Mouse (Mus musculus): ENCODE measurements around the gene Fam178b. TPM values are rescaled to one million over a fixed set of nuclear protein-coding genes. Genes with fewer than 3 reads are reported as not detected.

Gene Fam178b
- total RNA-seq (2014; rRNA removed) (not detected in 2 replicates), polyA plus RNA-seq (2015; fragmentation: Nextera tagmentation; extraction: Ambion mirVana) (0.20 and 0.32 TPM in 2 replicates)

DNA sequence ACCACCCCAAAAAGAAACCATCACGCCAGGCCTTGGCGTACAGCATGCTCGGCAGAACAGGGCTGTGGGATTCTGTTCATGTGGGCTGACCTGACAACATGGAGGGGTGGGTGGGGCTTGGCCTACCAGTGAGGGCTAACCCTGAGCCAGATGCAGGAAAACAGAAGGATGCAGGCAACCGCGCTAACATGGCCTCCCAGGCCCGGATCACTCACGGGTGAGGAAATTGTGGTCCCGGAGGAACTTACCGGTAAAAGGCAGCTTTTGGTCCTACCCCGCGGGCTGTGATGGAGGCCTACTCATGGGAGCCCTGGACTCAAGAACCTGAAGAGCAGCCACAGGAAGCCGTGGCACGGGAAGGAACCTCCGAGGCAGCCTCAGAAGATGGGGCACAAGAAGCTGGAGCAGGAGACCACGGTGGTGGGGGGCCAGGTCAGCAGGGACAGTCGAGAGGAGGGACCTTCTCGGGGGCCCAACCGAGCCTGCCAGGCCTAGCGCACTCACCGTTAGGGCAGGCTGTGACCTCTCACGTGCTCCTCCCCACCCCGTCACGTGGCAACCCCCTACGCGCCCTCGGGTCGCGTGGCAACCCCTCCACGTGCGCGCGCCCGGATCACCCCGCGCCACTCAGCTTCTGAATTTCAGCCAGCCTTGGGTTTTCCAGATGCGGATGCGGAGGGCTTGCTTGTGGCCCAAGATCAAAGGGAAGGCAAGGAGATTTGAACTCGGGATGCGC lies at the start of gene Fam178b:
Gene Fam178b (minus strand): TSS at position 564 of the 736 bp plus-strand sequence.
- H3K4me3 ChIP-seq (ENCODE audit: low read depth, low read length) = no peak within 1 kb of the TSS
- ATAC-seq (ENCODE audit: low FRiP score) (no peak), DNase-seq (ENCODE audit: low spot score) (no peak)
- no peaks in the 10 kb centered on the region for H3K36me3 ChIP-seq (ENCODE audit: insufficient read depth, low read length)
- no peak within 1 kb of the TSS for H3K9ac ChIP-seq (replicated peaks; ENCODE audit: low read length, poor library complexity, severe bottlenecking)
- no peak within 1 kb of the TSS for H3K27ac ChIP-seq (ENCODE audit: low read depth, low read length)
- 94% methylated on average over 39 of the region's 39 CpGs for WGBS
- H3K4me1 ChIP-seq (ENCODE audit: insufficient read depth, low read length) = no peaks in the 10 kb centered on the region
- H3K9me3 ChIP-seq (ENCODE audit: low read length) = no peaks in the 10 kb centered on the region
- no peaks in the 10 kb centered on the region for H3K27me3 ChIP-seq (ENCODE audit: insufficient read depth, low read length)
- TF ChIP-seq CTCF (IDR thresholded peaks at IDR 0.05) = no peak
- H3K4me2 ChIP-seq (ENCODE audit: low read depth, low read length, poor library complexity, severe bottlenecking) = no peak within 1 kb of the TSS

DNA sequence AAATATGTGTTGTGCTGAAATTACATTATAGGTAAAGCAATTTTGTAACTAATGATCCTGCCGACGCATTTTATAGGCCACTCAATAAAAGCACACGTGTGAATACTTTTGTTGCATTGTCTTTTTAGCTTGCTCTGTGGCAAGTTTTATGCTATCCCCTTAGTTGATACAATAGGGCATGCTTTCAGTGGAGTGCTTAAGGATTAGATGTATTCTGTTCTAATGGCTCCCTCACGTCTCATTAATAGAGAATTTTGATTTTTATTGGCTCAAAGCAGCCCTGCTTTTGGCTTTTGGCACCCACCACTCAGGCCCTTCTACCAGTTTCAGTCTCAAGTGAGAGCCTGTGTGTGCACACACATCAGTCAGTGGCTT lies 41.1 kb upstream of the Fam178b start:
- no peak for TF ChIP-seq CTCF (IDR thresholded peaks at IDR 0.05)
- H3K4me2 ChIP-seq (ENCODE audit: low read depth, low read length, poor library complexity, severe bottlenecking) = no peak overlapping the region
- no peaks in the 10 kb centered on the region for H3K36me3 ChIP-seq (ENCODE audit: insufficient read depth, low read length)
- no peaks in the 10 kb centered on the region for H3K27me3 ChIP-seq (ENCODE audit: insufficient read depth, low read length)
- DNase-seq (ENCODE audit: low spot score) = no peak
- H3K4me1 ChIP-seq (ENCODE audit: insufficient read depth, low read length) = no peaks in the 10 kb centered on the region
- no peak overlapping the region for H3K4me3 ChIP-seq (ENCODE audit: low read depth, low read length)
- no peak overlapping the region for H3K27ac ChIP-seq (ENCODE audit: low read depth, low read length)
- no peaks in the 10 kb centered on the region for H3K9me3 ChIP-seq (ENCODE audit: low read length)
- no peak for ATAC-seq (ENCODE audit: low FRiP score)
- H3K9ac ChIP-seq (replicated peaks; ENCODE audit: low read length, poor library complexity, severe bottlenecking) = no peak overlapping the region
- 74% methylated on average over 4 of the region's 4 CpGs for WGBS

DNA sequence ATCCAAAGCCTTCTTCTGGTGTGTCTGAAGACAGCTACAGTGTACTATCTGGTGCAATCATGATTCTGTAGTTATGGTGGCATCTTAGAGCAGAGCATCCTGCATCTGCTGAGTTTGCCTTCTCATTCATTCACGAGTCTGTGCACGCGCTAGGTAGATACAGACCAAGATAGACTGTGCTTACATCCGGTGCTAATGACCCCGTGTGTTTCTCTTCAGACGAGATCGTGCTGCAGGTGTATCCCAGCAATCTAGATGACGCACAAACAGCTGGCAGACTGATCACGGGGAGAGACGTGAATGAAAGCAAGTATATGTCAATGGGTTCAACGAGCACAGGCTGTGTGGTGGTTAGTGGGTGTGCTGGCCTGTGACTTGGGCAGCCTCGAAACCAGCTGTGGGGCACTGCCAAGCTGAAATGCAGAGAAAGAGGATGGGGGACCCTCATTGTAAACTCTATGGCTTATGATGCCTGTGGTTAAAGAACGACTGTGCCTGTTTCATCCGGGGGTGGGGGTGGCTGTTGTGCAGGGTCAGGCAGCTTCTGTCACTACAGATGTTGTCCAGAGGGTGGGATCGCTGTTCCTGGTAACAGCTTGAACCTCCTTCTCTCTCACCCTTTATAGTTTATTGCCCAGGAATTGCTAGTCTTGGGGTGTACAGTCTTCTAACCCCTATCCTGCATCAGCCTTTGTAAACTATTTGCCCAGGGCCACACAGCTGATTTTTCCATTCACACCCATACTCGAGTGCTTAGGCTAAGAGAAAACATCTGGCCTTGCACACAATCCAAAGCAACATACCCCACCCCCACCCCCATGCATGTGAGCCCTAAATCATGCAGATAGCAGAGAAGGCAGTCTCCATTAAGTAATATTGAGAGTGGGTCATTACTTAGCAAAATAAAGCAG lies 40.4 kb upstream of the Fam178b start:
- H3K27ac ChIP-seq (ENCODE audit: low read depth, low read length) = no peak overlapping the region
- TF ChIP-seq CTCF (IDR thresholded peaks at IDR 0.05) = no peak
- H3K4me3 ChIP-seq (ENCODE audit: low read depth, low read length) = no peak overlapping the region
- H3K4me2 ChIP-seq (ENCODE audit: low read depth, low read length, poor library complexity, severe bottlenecking) = no peak overlapping the region
- H3K27me3 ChIP-seq (ENCODE audit: insufficient read depth, low read length) = no peaks in the 10 kb centered on the region
- no peak overlapping the region for H3K9ac ChIP-seq (replicated peaks; ENCODE audit: low read length, poor library complexity, severe bottlenecking)
- H3K36me3 ChIP-seq (ENCODE audit: insufficient read depth, low read length) = no peaks in the 10 kb centered on the region
- ATAC-seq (ENCODE audit: low FRiP score) (no peak), DNase-seq (ENCODE audit: low spot score) (no peak)
- no peaks in the 10 kb centered on the region for H3K4me1 ChIP-seq (ENCODE audit: insufficient read depth, low read length)
- H3K9me3 ChIP-seq (ENCODE audit: low read length) = no peaks in the 10 kb centered on the region
- WGBS = 85% methylated on average over 16 of the region's 16 CpGs

DNA sequence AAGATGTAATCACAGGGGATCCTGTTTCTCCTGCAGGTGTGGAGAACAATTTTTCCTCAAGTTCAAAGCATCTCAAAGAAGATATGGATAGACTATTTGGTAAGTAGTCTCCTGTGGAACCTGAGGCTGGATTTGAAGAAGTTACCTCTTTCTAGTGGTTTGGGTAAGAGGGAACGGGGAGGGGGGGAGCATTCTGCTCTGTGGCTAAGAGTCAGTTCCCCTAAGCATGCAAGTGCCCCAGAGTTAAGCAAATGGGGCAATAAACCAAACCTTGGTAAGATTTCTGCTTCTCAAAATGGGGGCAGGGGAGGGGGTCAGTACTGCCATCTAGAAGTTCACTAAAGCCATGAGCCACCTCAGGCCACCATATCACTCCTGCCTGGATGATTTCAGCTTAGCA lies 35.8 kb upstream of the Fam178b start:
- WGBS = 78% methylated on average over 1 of the region's 1 CpGs
- H3K27ac ChIP-seq (ENCODE audit: low read depth, low read length) = no peak overlapping the region
- no peaks in the 10 kb centered on the region for H3K36me3 ChIP-seq (ENCODE audit: insufficient read depth, low read length)
- no peak overlapping the region for H3K4me2 ChIP-seq (ENCODE audit: low read depth, low read length, poor library complexity, severe bottlenecking)
- H3K4me1 ChIP-seq (ENCODE audit: insufficient read depth, low read length) = no peaks in the 10 kb centered on the region
- no peaks in the 10 kb centered on the region for H3K27me3 ChIP-seq (ENCODE audit: insufficient read depth, low read length)
- no peaks in the 10 kb centered on the region for H3K9me3 ChIP-seq (ENCODE audit: low read length)
- TF ChIP-seq CTCF (IDR thresholded peaks at IDR 0.05) = no peak
- no peak overlapping the region for H3K9ac ChIP-seq (replicated peaks; ENCODE audit: low read length, poor library complexity, severe bottlenecking)
- ATAC-seq (ENCODE audit: low FRiP score) (no peak), DNase-seq (ENCODE audit: low spot score) (no peak)
- no peak overlapping the region for H3K4me3 ChIP-seq (ENCODE audit: low read depth, low read length)

DNA sequence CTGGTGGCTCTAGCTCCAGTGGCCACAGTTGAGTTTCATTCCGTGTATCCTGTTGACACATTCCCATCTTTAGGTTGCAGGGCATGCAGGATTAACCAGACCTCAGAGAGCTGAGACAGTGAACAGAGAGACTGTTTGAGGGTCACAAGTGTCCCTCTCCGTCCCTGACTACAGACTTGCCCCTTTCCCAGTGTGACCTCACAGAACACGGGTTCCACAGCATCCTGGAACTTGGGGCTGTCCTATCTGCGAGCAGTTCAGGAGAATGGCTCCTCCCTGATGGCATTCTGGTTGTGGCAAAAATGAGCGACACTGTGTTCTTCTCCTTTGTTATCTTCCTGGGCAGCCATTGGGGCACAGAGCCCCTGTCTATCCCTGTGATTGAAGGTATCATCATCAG lies 31.3 kb upstream of the Fam178b start, which contains the start of gene Actr1b:
Gene Actr1b (minus strand): TSS at position 112 of the 400 bp plus-strand sequence.
- TF ChIP-seq CTCF (IDR thresholded peaks at IDR 0.05) = no peak
- no peak within 1 kb of the TSS for H3K4me3 ChIP-seq (ENCODE audit: low read depth, low read length)
- no peaks in the 10 kb centered on the region for H3K9me3 ChIP-seq (ENCODE audit: low read length)
- DNase-seq (ENCODE audit: low spot score) (no peak), ATAC-seq (ENCODE audit: low FRiP score) (no peak)
- H3K36me3 ChIP-seq (ENCODE audit: insufficient read depth, low read length) = no peaks in the 10 kb centered on the region
- WGBS = 81% methylated on average over 5 of the region's 5 CpGs
- H3K4me2 ChIP-seq (ENCODE audit: low read depth, low read length, poor library complexity, severe bottlenecking) = no peak within 1 kb of the TSS
- H3K4me1 ChIP-seq (ENCODE audit: insufficient read depth, low read length) = no peaks in the 10 kb centered on the region
- no peaks in the 10 kb centered on the region for H3K27me3 ChIP-seq (ENCODE audit: insufficient read depth, low read length)
- H3K9ac ChIP-seq (replicated peaks; ENCODE audit: low read length, poor library complexity, severe bottlenecking) = no peak within 1 kb of the TSS
- no peak within 1 kb of the TSS for H3K27ac ChIP-seq (ENCODE audit: low read depth, low read length)

DNA sequence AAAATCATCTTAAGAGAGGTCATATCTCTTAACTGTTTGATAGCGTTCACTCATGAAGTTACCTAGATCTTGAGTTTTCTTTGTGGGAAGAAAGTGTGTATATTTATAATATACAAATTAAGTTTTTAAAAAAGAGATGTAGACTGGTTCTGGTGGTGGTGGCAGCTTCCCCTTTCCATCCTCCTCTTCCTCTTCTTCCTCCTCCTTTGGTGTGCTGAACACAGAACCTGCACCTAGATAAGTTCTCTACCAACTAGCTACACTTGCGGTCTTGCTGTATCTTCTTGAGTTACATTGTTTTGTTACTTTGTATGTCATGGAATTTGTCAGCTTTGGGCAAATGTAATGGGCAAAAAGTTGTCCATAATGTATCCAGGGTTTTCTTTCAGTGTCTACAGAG lies 28.1 kb upstream of the Fam178b start:
- Histone ChIP-seq H3K9me3 (ENCODE audit: low read length) (no peaks in the 10 kb centered on the region), H3K4me2 (ENCODE audit: low read depth, low read length, poor library complexity, severe bottlenecking) (no peak overlapping the region), H3K4me3 (ENCODE audit: low read depth, low read length) (no peak overlapping the region), H3K27me3 (ENCODE audit: insufficient read depth, low read length) (no peaks in the 10 kb centered on the region), H3K27ac (ENCODE audit: low read depth, low read length) (no peak overlapping the region), H3K9ac (replicated peaks; ENCODE audit: low read length, poor library complexity, severe bottlenecking) (no peak overlapping the region), H3K4me1 (ENCODE audit: insufficient read depth, low read length) (no peaks in the 10 kb centered on the region; the same call in 1 of the 2 replicates), H3K36me3 (ENCODE audit: insufficient read depth, low read length) (peaks cover 11% of the 10 kb centered on the region)
- no peak for DNase-seq (ENCODE audit: low spot score)
- WGBS = 96% methylated on average over 2 of the region's 2 CpGs
- no peak for ATAC-seq (ENCODE audit: low FRiP score)
- TF ChIP-seq CTCF (IDR thresholded peaks at IDR 0.05) = no peak

Measured in midbrain, postnatal 0 days (tissue).